Mouse (Mus musculus) E14TG2a.4 (cell line): Measurements from ENCODE around the gene Col25a1.

Experiments
- H3K27me3 ChIP-seq: 2 replicates; pipeline ENCODE4 v1.6.1; 2014; ENCODE audit warnings: low read length, control low read depth; ENCODE audit not compliant: insufficient read depth
- H3K36me3 ChIP-seq: 2 replicates; pipeline ENCODE4 v1.6.1; 2014; ENCODE audit warnings: low read length, control low read depth; ENCODE audit not compliant: insufficient read depth
- H3K4me1 ChIP-seq: replicated peaks from 2 replicates; pipeline ENCODE4 v1.6.1; 2014; ENCODE audit warnings: low read depth, low read length, control low read depth
- H3K4me3 ChIP-seq: replicated peaks from 2 replicates; pipeline ENCODE4 v1.5.1; 2014; ENCODE audit warnings: mild to moderate bottlenecking, low read length
- H3K9me3 ChIP-seq: 2 replicates; pipeline ENCODE4 v1.6.1; 2014; ENCODE audit warnings: low read length, control low read depth
- CTCF ChIP-seq: conservative IDR thresholded peaks from 2 replicates; pipeline ENCODE4 v1.5.1; 2014; ENCODE audit warnings: low read length
- NANOG ChIP-seq: IDR thresholded peaks from 2 replicates; pipeline ENCODE4 v1.6.1; 2014; ENCODE audit warnings: borderline replicate concordance, low read length, mixed read lengths
- POU5F1 ChIP-seq: IDR thresholded peaks from 2 replicates; pipeline ENCODE4 v1.6.1; 2014; ENCODE audit warnings: low read length, borderline replicate concordance

Col25a1 gene

GRCm38 (mm10) chr3:130518457-130518879 is 387.2 kb downstream of the Col25a1 start:
- no peaks in the 10 kb centered on the region for H3K9me3 ChIP-seq
- TF ChIP-seq CTCF (no peak), NANOG (no peak)
- H3K4me3 ChIP-seq, result no peak overlapping the region
- no peaks in the 10 kb centered on the region for H3K27me3 ChIP-seq
- no peaks in the 10 kb centered on the region for H3K36me3 ChIP-seq
- H3K4me1 ChIP-seq, result no peaks in the 10 kb centered on the region

DNA sequence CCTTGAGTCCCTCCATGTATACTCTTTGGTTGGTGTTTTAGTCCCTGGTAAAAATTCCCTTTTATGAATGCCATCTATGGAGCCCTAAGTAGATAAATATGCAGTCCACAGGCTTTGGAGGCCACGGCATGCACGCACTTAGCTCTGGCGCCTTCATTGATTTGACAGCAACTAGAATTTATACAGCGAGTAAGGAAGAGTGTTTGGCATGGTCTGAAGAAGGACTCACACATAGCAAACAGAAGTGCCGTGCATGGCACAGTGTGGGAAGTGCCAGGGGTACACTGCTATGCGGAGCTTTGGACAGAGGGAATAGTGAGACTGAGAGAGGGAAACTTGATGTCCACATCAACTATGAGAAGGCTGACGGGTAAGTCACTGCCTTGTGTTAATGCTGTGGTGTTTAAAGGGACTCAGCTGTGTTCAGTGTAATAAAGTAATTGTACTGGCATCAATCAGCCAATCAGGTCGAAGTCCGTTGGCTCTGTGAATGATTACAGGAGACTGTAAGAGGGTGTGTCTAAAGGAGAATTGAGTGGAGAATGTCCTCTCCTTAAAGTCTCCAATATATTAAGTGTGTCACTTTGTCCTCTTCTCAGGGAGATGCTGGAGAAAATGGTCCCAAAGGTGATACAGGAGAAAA is 390.7 kb downstream of the Col25a1 start:
- no peaks in the 10 kb centered on the region for H3K9me3 ChIP-seq
- H3K4me3 ChIP-seq, result no peak overlapping the region
- H3K27me3 ChIP-seq, result no peaks in the 10 kb centered on the region
- TF ChIP-seq CTCF, result no peak
- no peak for TF ChIP-seq POU5F1
- TF ChIP-seq NANOG, result no peak
- H3K36me3 ChIP-seq, result no peaks in the 10 kb centered on the region
- H3K4me1 ChIP-seq, result no peaks in the 10 kb centered on the region

DNA sequence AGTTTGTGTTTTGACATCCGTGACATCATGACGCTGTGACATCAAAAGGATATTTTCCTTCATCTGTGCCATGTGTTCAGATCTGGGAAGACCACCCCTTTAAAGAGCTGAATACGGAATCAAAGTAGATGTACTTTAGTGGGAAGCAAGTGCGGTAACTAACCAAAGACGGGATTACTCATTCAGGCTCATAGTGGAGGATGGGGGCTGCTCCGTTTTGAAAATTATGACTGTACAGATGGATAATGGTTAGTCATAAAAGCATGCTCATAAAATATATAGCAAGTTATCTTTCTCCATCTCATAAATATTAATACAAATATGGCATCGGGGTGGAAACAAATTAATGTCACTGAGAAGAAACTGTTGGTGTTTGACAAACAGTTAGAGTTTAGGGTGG is 391.7 kb downstream of the Col25a1 start:
- H3K9me3 ChIP-seq, result no peaks in the 10 kb centered on the region
- H3K36me3 ChIP-seq, result no peaks in the 10 kb centered on the region
- no peak overlapping the region for H3K4me3 ChIP-seq
- TF ChIP-seq CTCF (no peak), POU5F1 (no peak), NANOG (no peak)
- no peaks in the 10 kb centered on the region for H3K27me3 ChIP-seq
- no peaks in the 10 kb centered on the region for H3K4me1 ChIP-seq

DNA sequence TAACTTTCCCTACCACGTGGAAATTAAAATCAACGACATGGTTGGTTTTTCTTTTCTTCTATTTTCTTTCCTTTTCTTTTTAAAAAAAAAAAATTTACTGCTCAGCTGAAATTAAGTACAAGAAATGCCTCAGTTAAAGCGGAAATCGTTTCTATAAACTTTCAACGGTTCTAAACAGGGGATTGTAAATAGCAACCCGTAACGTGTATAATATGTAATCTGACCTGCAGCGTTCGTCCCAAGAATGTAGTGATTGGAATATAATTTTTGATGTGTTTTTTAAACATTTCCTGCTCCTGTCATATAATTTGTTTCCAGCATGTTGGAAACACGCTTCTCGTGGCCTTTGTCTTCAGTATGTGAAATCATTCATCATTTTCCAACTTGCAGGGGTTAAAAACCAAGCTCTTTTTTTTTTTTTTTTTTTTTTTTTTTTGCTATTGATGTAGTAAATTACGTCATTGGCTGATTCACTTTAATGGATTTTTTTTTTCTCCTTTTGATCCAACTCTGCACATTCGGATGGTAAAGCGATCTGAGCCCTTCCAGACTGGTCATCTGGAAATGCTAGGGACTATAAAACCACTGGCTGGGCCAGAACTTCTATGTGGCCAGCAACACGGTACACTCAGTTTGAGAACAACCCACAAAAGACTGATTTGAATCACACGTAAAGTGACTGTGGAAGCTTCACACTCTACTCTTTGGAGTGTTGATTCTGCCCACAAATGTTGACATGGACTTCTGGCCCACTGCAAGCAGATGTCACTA is 393.3 kb downstream of the Col25a1 start:
- Histone ChIP-seq H3K4me1 (no peaks in the 10 kb centered on the region), H3K9me3 (no peaks in the 10 kb centered on the region), H3K4me3 (no peak overlapping the region), H3K27me3 (no peaks in the 10 kb centered on the region), H3K36me3 (no peaks in the 10 kb centered on the region)
- TF ChIP-seq POU5F1 (no peak), NANOG (no peak), CTCF (no peak)

DNA sequence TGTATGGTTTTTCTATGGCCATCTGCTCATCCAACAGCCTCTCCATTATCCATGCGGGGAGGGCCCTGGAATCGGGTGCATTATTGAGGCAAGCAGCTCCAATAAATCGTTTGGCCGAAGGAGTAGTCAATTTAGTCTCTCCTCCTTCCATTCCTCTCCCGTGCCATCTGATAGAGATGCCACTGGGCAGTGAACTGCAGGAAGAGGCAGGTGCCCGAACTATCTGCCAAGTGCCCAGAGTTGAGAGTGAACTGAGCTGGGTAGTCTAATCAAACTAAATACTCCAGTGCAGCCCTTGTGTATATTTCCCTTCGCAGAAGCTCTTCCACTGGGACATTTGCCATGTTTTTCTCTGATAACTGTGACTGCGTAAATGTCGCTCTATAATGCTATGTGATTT is 403.7 kb downstream of the Col25a1 start:
- no peak overlapping the region for H3K4me3 ChIP-seq
- H3K9me3 ChIP-seq, result no peaks in the 10 kb centered on the region
- H3K4me1 ChIP-seq, result no peaks in the 10 kb centered on the region
- no peaks in the 10 kb centered on the region for H3K27me3 ChIP-seq
- no peaks in the 10 kb centered on the region for H3K36me3 ChIP-seq
- TF ChIP-seq CTCF (no peak), POU5F1 (no peak), NANOG (no peak)

- Histone ChIP-seq H3K9me3 (no peaks in the 10 kb centered on the region), H3K4me1 (no peaks in the 10 kb centered on the region), H3K36me3 (no peaks in the 10 kb centered on the region), H3K4me3 (no peak overlapping the region), H3K27me3 (no peaks in the 10 kb centered on the region)
- no peak for TF ChIP-seq NANOG
- TF ChIP-seq POU5F1, result no peak
- TF ChIP-seq CTCF, result no peak
Measured at GRCm38 (mm10) chr3:130541541-130541940, 410.2 kb downstream of the Col25a1 start.

DNA sequence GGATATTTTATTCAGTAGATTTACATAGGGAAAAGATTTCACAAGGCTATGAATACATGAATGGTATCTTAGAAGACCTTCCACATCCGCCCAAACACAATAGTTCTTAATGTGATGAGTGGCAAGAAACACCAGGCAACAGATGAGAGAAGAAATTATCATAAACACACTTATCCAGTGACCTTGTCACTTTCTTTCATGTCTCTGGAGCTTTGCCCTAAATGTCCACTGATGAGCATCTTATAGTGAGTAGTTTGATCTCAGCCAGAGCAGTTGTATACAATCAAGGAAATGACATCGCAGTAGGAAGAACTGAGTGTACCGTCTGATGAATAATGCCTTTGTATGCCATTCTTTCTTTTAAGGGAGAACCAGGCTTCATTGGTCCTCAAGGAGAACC is 414.7 kb downstream of the Col25a1 start:
- Histone ChIP-seq H3K9me3 (no peaks in the 10 kb centered on the region), H3K36me3 (no peaks in the 10 kb centered on the region), H3K4me1 (no peaks in the 10 kb centered on the region), H3K4me3 (no peak overlapping the region), H3K27me3 (no peaks in the 10 kb centered on the region)
- no peak for TF ChIP-seq NANOG
- no peak for TF ChIP-seq CTCF
- no peak for TF ChIP-seq POU5F1

DNA sequence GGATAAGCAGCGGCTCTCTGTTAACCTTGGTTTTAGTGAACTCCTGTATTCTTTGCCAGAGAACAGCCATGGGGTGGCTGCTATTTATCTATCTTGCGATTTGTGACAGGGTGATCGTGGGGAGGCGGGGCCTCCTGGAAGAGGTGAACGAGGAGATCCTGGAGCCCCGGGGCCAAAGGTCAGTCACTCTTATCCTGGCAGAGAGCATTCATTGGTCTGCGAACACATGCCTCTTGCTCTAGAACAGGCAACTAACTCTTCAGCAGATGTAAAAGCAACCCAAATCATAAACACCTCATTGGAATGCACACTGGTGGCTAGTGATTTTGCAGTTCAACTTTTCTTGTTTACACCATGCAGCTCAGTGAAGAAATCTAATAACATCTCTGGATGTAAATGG is 417.8 kb downstream of the Col25a1 start:
- H3K9me3 ChIP-seq, result no peaks in the 10 kb centered on the region
- H3K4me1 ChIP-seq, result no peaks in the 10 kb centered on the region
- H3K27me3 ChIP-seq, result no peaks in the 10 kb centered on the region
- no peaks in the 10 kb centered on the region for H3K36me3 ChIP-seq
- no peak overlapping the region for H3K4me3 ChIP-seq
- no peak for TF ChIP-seq CTCF

GRCm38 (mm10) chr3:130556263-130556662 is 425.0 kb downstream of the Col25a1 start:
- Histone ChIP-seq H3K4me1 (no peaks in the 10 kb centered on the region), H3K4me3 (no peak overlapping the region)

More at GRCm38 (mm10) chr3:130556263-130556662, 425.0 kb downstream of the Col25a1 start:
- H3K36me3 ChIP-seq, result no peaks in the 10 kb centered on the region
- H3K27me3 ChIP-seq, result no peaks in the 10 kb centered on the region
- no peaks in the 10 kb centered on the region for H3K9me3 ChIP-seq
- TF ChIP-seq CTCF, result no peak
- no peak for TF ChIP-seq POU5F1
- TF ChIP-seq NANOG, result no peak
